Mouse (Mus musculus) small intestine, adult 2 months (tissue): ENCODE data around the gene Nlrp9b.
"Not testable (repeated sequence)": the region's sequence is repeated elsewhere in the genome, so short reads cannot be mapped to it uniquely, and the experiment has no call there.

Experiments
- CTCF ChIP-seq: fragments of 200-500 bp; IDR thresholded peaks from 2 replicates; pipeline ENCODE4 v1.5.1; 2012; ENCODE audit warnings: low read depth, mild to moderate bottlenecking, control low read depth, inconsistent platforms, low read length, moderate library complexity, mixed read lengths; ENCODE audit not compliant: insufficient replicate concordance, insufficient read length; ENCODE audit errors: extremely low read depth
- POLR2A ChIP-seq: fragments of 200-500 bp; IDR thresholded peaks from 2 replicates; pipeline ENCODE4 v1.6.1; 2012; ENCODE audit warnings: low read depth, mild to moderate bottlenecking, control low read depth, inconsistent platforms, low read length, moderate library complexity

- TF ChIP-seq CTCF, POLR2A: not testable (repeated sequence)
Observed at GRCm38 (mm10) chr7:20078118-20078517, 86.9 kb downstream of the Nlrp9b start.
